Mouse (Mus musculus) CH12.LX (cell line): ENCODE measurements around the gene Klhl31. TPM values are rescaled to one million over a fixed set of nuclear protein-coding genes. Genes with fewer than 3 reads are reported as not detected.

Source experiments
- DNase-seq: peaks from one replicate; pipeline ENCODE4 v3.0.0-alpha.2; 2013; ENCODE audit errors: extremely low read depth
- H3K27ac ChIP-seq: 2 replicates; pipeline ENCODE4 v1.5.1; 2012; ENCODE audit warnings: low read depth, mild to moderate bottlenecking, control low read depth, moderate library complexity; ENCODE audit not compliant: insufficient read depth
- H3K27me3 ChIP-seq: replicated peaks from 2 replicates; pipeline ENCODE3; 2012; ENCODE audit warnings: inconsistent platforms
- H3K36me3 ChIP-seq, 2 experiments: replicated peaks in 1 of 2; 2 replicates each; pipeline versions ENCODE3 to v1.6.1; 2012; ENCODE audit warnings: inconsistent platforms in 1 of 2, low read length in 1 of 2, mild to moderate bottlenecking in 1 of 2, mixed read lengths in 1 of 2, moderate library complexity in 1 of 2; ENCODE audit not compliant: control insufficient read depth in 1 of 2, insufficient read depth in 1 of 2
- H3K4me1 ChIP-seq, 2 experiments: 2 replicates each; pipeline ENCODE4 v1.6.1; 2012; ENCODE audit warnings: inconsistent platforms in 1 of 2, moderate library complexity in 1 of 2; ENCODE audit not compliant: insufficient read depth in 2 of 2, control insufficient read depth in 1 of 2
- H3K4me2 ChIP-seq: 2 replicates; pipeline ENCODE4 v1.6.1; 2012; ENCODE audit warnings: low read depth, mild to moderate bottlenecking, control low read depth; ENCODE audit not compliant: poor library complexity, insufficient read depth, severe bottlenecking
- H3K4me3 ChIP-seq, 3 experiments: fragments of 150-350 bp in 1 of 3; sonication (generic) in 1 of 3; replicated peaks in 1 of 3; 2 replicates each; pipeline versions ENCODE3 to v1.5.1; 2011 to 2012; ENCODE audit warnings: low read depth in 2 of 3, low read length in 2 of 3, mild to moderate bottlenecking in 2 of 3, moderate library complexity in 2 of 3, control low read depth in 1 of 3, improper control_type of control experiment in 1 of 3, inconsistent platforms in 1 of 3, mixed read lengths in 1 of 3; ENCODE audit not compliant: poor library complexity in 1 of 3
- H3K79me2 ChIP-seq: replicated peaks from 2 replicates; pipeline ENCODE4 v1.6.1; 2012; ENCODE audit warnings: mild to moderate bottlenecking, moderate library complexity; ENCODE audit not compliant: control insufficient read depth, poor library complexity, insufficient read depth, severe bottlenecking; ENCODE audit errors: extremely low read depth
- H3K9ac ChIP-seq: 2 replicates; pipeline ENCODE4 v1.6.1; 2012; ENCODE audit warnings: low read depth, mild to moderate bottlenecking, control low read depth, moderate library complexity; ENCODE audit not compliant: insufficient read depth
- H3K9me3 ChIP-seq: replicated peaks from 2 replicates; pipeline ENCODE3; 2012; ENCODE audit warnings: low read length, inconsistent platforms, mixed read lengths
- BHLHE40 ChIP-seq: IDR thresholded peaks from 2 replicates; pipeline ENCODE4 v1.6.1; 2011; ENCODE audit warnings: mild to moderate bottlenecking, low read depth, low read length, improper control_type of control experiment
- CHD1 ChIP-seq: IDR thresholded peaks from 2 replicates; pipeline ENCODE4 v1.6.1; 2012; ENCODE audit warnings: low read depth, low read length, improper control_type of control experiment, inconsistent platforms
- CHD2 ChIP-seq: IDR thresholded peaks from 2 replicates; pipeline ENCODE4 v1.6.1; 2011; ENCODE audit warnings: low read length, improper control_type of control experiment
- CTCF ChIP-seq, 2 experiments: IDR thresholded peaks in 1 of 2; conservative IDR thresholded peaks in 1 of 2; 2 replicates each; pipeline ENCODE4 v1.5.1; 2011 to 2012; ENCODE audit warnings: low read depth in 2 of 2, low read length in 2 of 2, improper control_type of control experiment in 1 of 2, inconsistent platforms in 1 of 2, mild to moderate bottlenecking in 1 of 2, moderate library complexity in 1 of 2
- E2F4 ChIP-seq: IDR thresholded peaks from 2 replicates; pipeline ENCODE4 v1.6.1; 2011; ENCODE audit warnings: low read depth, low read length, improper control_type of control experiment; ENCODE audit not compliant: insufficient replicate concordance
- ELF1 ChIP-seq: IDR thresholded peaks from 2 replicates; pipeline ENCODE4 v1.6.1; 2014; ENCODE audit warnings: low read depth, mild to moderate bottlenecking, inconsistent platforms, low read length, improper control_type of control experiment
- EP300 ChIP-seq: IDR thresholded peaks from 2 replicates; pipeline ENCODE4 v1.6.1; 2011; ENCODE audit warnings: low read length, improper control_type of control experiment
- ETS1 ChIP-seq: conservative IDR thresholded peaks from 2 replicates; pipeline ENCODE4 v1.6.1; 2012; ENCODE audit warnings: low read depth, mild to moderate bottlenecking, inconsistent platforms, low read length, improper control_type of control experiment, moderate library complexity
- GABPA ChIP-seq: IDR thresholded peaks from 2 replicates; pipeline ENCODE4 v1.6.1; 2012; ENCODE audit warnings: low read depth, low read length, improper control_type of control experiment, inconsistent platforms; ENCODE audit not compliant: insufficient replicate concordance
- HCFC1 ChIP-seq: IDR thresholded peaks from 2 replicates; pipeline ENCODE4 v1.6.1; 2012; ENCODE audit warnings: low read depth, mild to moderate bottlenecking, inconsistent platforms, low read length, improper control_type of control experiment
- IRF4 ChIP-seq: IDR thresholded peaks from 2 replicates; pipeline ENCODE4 v1.6.1; 2014; ENCODE audit warnings: low read depth, mild to moderate bottlenecking, inconsistent platforms, low read length, improper control_type of control experiment
- JUN ChIP-seq: IDR thresholded peaks from 2 replicates; pipeline ENCODE4 v1.6.1; 2011; ENCODE audit warnings: low read depth, mild to moderate bottlenecking, low read length, improper control_type of control experiment, moderate library complexity; ENCODE audit not compliant: insufficient read depth
- JUND ChIP-seq: conservative IDR thresholded peaks from 2 replicates; pipeline ENCODE4 v1.6.1; 2011; ENCODE audit warnings: low read depth, low read length, improper control_type of control experiment
- KAT2A ChIP-seq: IDR thresholded peaks from 2 replicates; pipeline ENCODE4 v1.6.1; 2012; ENCODE audit warnings: low read length, improper control_type of control experiment, inconsistent platforms; ENCODE audit not compliant: insufficient replicate concordance
- MAFK ChIP-seq: IDR thresholded peaks from 2 replicates; pipeline ENCODE4 v1.6.1; 2011; ENCODE audit warnings: low read length, improper control_type of control experiment; ENCODE audit not compliant: insufficient replicate concordance
- MAX ChIP-seq: IDR thresholded peaks from 2 replicates; pipeline ENCODE4 v1.6.1; 2011; ENCODE audit warnings: low read length, improper control_type of control experiment
- MAZ ChIP-seq: IDR thresholded peaks from 2 replicates; pipeline ENCODE4 v1.6.1; 2012; ENCODE audit warnings: low read depth, mild to moderate bottlenecking, inconsistent platforms, low read length, improper control_type of control experiment, moderate library complexity
- MEF2A ChIP-seq: IDR thresholded peaks from 2 replicates; pipeline ENCODE4 v1.6.1; 2014; ENCODE audit warnings: low read depth, mild to moderate bottlenecking, inconsistent platforms, low read length, improper control_type of control experiment, borderline replicate concordance
- MXI1 ChIP-seq: IDR thresholded peaks from 2 replicates; pipeline ENCODE4 v1.6.1; 2011; ENCODE audit warnings: mild to moderate bottlenecking, low read depth, low read length, improper control_type of control experiment
- MYC ChIP-seq: IDR thresholded peaks from 2 replicates; pipeline ENCODE4 v1.6.1; 2011; ENCODE audit warnings: low read depth, mild to moderate bottlenecking, improper control_type of control experiment, low read length
- NELFE ChIP-seq: IDR thresholded peaks from 2 replicates; pipeline ENCODE4 v1.6.1; 2011; ENCODE audit warnings: low read depth, low read length, improper control_type of control experiment
- NRF1 ChIP-seq: IDR thresholded peaks from 2 replicates; pipeline ENCODE4 v1.6.1; 2014; ENCODE audit warnings: low read depth, mild to moderate bottlenecking, inconsistent platforms, low read length, improper control_type of control experiment, moderate library complexity
- PAX5 ChIP-seq: IDR thresholded peaks from 2 replicates; pipeline ENCODE4 v1.6.1; 2012; ENCODE audit warnings: low read length, inconsistent platforms, mixed read lengths
- POLR2A ChIP-seq: IDR thresholded peaks from 2 replicates; pipeline ENCODE4 v1.6.1; 2011; ENCODE audit warnings: low read depth, mild to moderate bottlenecking, improper control_type of control experiment, low read length
- POLR2AphosphoS2 ChIP-seq: IDR thresholded peaks from 2 replicates; pipeline ENCODE4 v1.6.1; 2011; ENCODE audit warnings: low read depth, low read length, improper control_type of control experiment
- RAD21 ChIP-seq: IDR thresholded peaks from 2 replicates; pipeline ENCODE4 v1.6.1; 2011; ENCODE audit warnings: low read depth, mild to moderate bottlenecking, low read length, improper control_type of control experiment, moderate library complexity
- RCOR1 ChIP-seq: conservative IDR thresholded peaks from 2 replicates; pipeline ENCODE4 v1.6.1; 2012; ENCODE audit warnings: low read depth, mild to moderate bottlenecking, inconsistent platforms, low read length, improper control_type of control experiment
- SIN3A ChIP-seq: IDR thresholded peaks from 2 replicates; pipeline ENCODE4 v1.6.1; 2012; ENCODE audit warnings: low read length, improper control_type of control experiment, inconsistent platforms
- SMC3 ChIP-seq: IDR thresholded peaks from 2 replicates; pipeline ENCODE4 v1.6.1; 2011; ENCODE audit warnings: low read depth, low read length, improper control_type of control experiment
- TBP ChIP-seq: conservative IDR thresholded peaks from 2 replicates; pipeline ENCODE4 v1.6.1; 2011; ENCODE audit warnings: low read depth, low read length, improper control_type of control experiment
- TCF12 ChIP-seq: IDR thresholded peaks from 2 replicates; pipeline ENCODE4 v1.6.1; 2014; ENCODE audit warnings: low read depth, mild to moderate bottlenecking, inconsistent platforms, low read length, improper control_type of control experiment
- UBTF ChIP-seq: IDR thresholded peaks from 2 replicates; pipeline ENCODE4 v1.6.1; 2012; ENCODE audit warnings: low read depth, mild to moderate bottlenecking, inconsistent platforms, low read length, improper control_type of control experiment, moderate library complexity
- USF1 ChIP-seq: IDR thresholded peaks from 2 replicates; pipeline ENCODE4 v1.6.1; 2014; ENCODE audit warnings: low read depth, mild to moderate bottlenecking, inconsistent platforms, low read length, improper control_type of control experiment
- USF2 ChIP-seq: conservative IDR thresholded peaks from 2 replicates; pipeline ENCODE4 v1.6.1; 2011; ENCODE audit warnings: low read depth, low read length, improper control_type of control experiment
- ZC3H11A ChIP-seq: IDR thresholded peaks from 2 replicates; pipeline ENCODE4 v1.6.1; 2012; ENCODE audit warnings: low read depth, mild to moderate bottlenecking, inconsistent platforms, low read length, improper control_type of control experiment
- ZKSCAN1 ChIP-seq: IDR thresholded peaks from 2 replicates; pipeline ENCODE4 v1.6.1; 2012; ENCODE audit warnings: low read depth, inconsistent platforms, low read length, improper control_type of control experiment, borderline replicate concordance
- ZMIZ1 ChIP-seq: IDR thresholded peaks from 2 replicates; pipeline ENCODE4 v1.6.1; 2012; ENCODE audit warnings: low read depth, mild to moderate bottlenecking, inconsistent platforms, low read length, improper control_type of control experiment
- ZNF384 ChIP-seq: IDR thresholded peaks from 2 replicates; pipeline ENCODE4 v1.6.1; 2012; ENCODE audit warnings: low read depth, low read length, improper control_type of control experiment, inconsistent platforms
- dilution Hi-C: fragments of 300-500 bp; cut with MboI; formaldehyde crosslinking; loops from 2 replicates; pipeline ENCODE4 v1.14.3; 2020; ENCODE audit warnings: low sequenced_read_pairs; ENCODE audit not compliant: extremely low pct_unique_long_range_greater_than_20kb, extremely low pct_ligation_motif_present
- in situ Hi-C: fragments of 300-500 bp; cut with MboI; formaldehyde crosslinking; loops from 3 replicates; pipeline ENCODE4 v1.14.3; 2019; ENCODE audit warnings: low sequenced_read_pairs, low pct_ligation_motif_present, low pct_unique_long_range_greater_than_20kb, mixed read lengths
- polyA plus RNA-seq: library from polyadenylated mRNA; unstranded; fragments of >175 nt; gene quantifications from 2 replicates; pipeline ENCODE4 v1.2.1, GENCODE M21; 2012; ENCODE audit warnings: low read depth; ENCODE audit not compliant: insufficient read length
- total RNA-seq, 2 experiments: library from RNA; depleted of rRNA; stranded (reverse); fragments of 300-350 nt in 1 of 2; fragments of >200 nt in 1 of 2; gene quantifications; 2 replicates each; pipeline ENCODE4 v1.2.3; 2012 to 2014

The Klhl31 gene
- total and polyA plus RNA-seq, 3 experiments: not detected

GRCm38 (mm10) chr9:77596355-77596754, 39.9 kb upstream of the Klhl31 start:
- in situ Hi-C loops: no loop called here
- H3K9me3 ChIP-seq: no peaks in the 10 kb centered on the region
- no peaks in the 10 kb centered on the region for H3K27me3 ChIP-seq
- peak; percentile 84 for DNase-seq
- H3K79me2 ChIP-seq: no peaks in the 10 kb centered on the region
- H3K4me3 ChIP-seq: no peak overlapping the region
- H3K36me3 ChIP-seq: no peaks in the 10 kb centered on the region
- peak overlapping the region; percentile 32; the same call in 1 of the 2 replicates for H3K4me2 ChIP-seq
- dilution Hi-C loops: no loop called here
- peaks cover 6 to 27% of the 10 kb centered on the region in 2 experiments; a peak in 3 of 4 replicates for H3K4me1 ChIP-seq
- no peak overlapping the region for H3K27ac ChIP-seq
- peak; percentile 33; the same call in 1 of the 2 replicates for TF ChIP-seq MEF2A
- peak; percentile 65 for TF ChIP-seq JUND
- no peak for TF ChIP-seq PAX5
- TF ChIP-seq MXI1: no peak
- TF ChIP-seq USF1: no peak
- TF ChIP-seq UBTF: no peak
- TF ChIP-seq TBP: no peak
- TF ChIP-seq CTCF (conservative IDR thresholded peaks at IDR 0.05 in 1 of 2, IDR thresholded peaks at IDR 0.05 in 1 of 2; ENCODE audit: low read depth in 2 of 2, low read length in 2 of 2): peak; percentile 97 to 100
- no peak for TF ChIP-seq MAFK
- TF ChIP-seq NRF1: no peak
- no peak for TF ChIP-seq RCOR1
- TF ChIP-seq CHD1: no peak
- no peak for TF ChIP-seq MAX
- no peak for TF ChIP-seq E2F4
- TF ChIP-seq ZNF384: peak; percentile 47; the same call in 1 of the 2 replicates
- TF ChIP-seq SMC3: peak; percentile 89
- TF ChIP-seq CHD2: peak; percentile 98
- peak; percentile 24; the same call in 1 of the 2 replicates for TF ChIP-seq TCF12
- peak; percentile 42 for TF ChIP-seq HCFC1
- TF ChIP-seq BHLHE40: peak; percentile 31; the same call in 1 of the 2 replicates
- 0 out of 2 replicates have a peak, but pooled peaks have one; percentile 37 for TF ChIP-seq MYC
- TF ChIP-seq USF2: no peak
- peak; percentile 28; the same call in 1 of the 2 replicates for TF ChIP-seq IRF4
- TF ChIP-seq JUN: no peak
- peak; percentile 75 for TF ChIP-seq RAD21
- TF ChIP-seq ZMIZ1: no peak
- no peak for TF ChIP-seq SIN3A
- TF ChIP-seq ETS1: no peak
- TF ChIP-seq GABPA: no peak
- no peak for TF ChIP-seq POLR2AphosphoS2
- no peak for TF ChIP-seq ZKSCAN1
- TF ChIP-seq KAT2A: no peak
- no peak for TF ChIP-seq EP300
- TF ChIP-seq POLR2A: no peak
- TF ChIP-seq ZC3H11A: peak; percentile 34; the same call in 1 of the 2 replicates
- no peak; the same call in 1 of the 2 replicates for TF ChIP-seq ELF1
- peak; percentile 96; the same call in 1 of the 2 replicates for TF ChIP-seq NELFE
- 0 out of 2 replicates have a peak, but pooled peaks have one; percentile 68 for TF ChIP-seq MAZ
- TF ChIP-seq, all 38 proteins: peak for 15
- H3K9ac ChIP-seq: 0 out of 2 replicates have a peak overlapping the region, but pooled peaks have one; percentile 7
